Mouse (Mus musculus) cerebellum, postnatal 4 days (tissue): ENCODE data around the gene Lcmt2.
"Not testable (repeated sequence)": the region's sequence is repeated elsewhere in the genome, so short reads cannot be mapped to it uniquely, and the experiment has no call there.

Experiments
- DNase-seq, 2 experiments: peaks; one replicate each; pipeline ENCODE4 v3.0.0; 2022; ENCODE audit warnings: low spot score in 2 of 2, mixed read lengths in 1 of 2

Gene Lcmt2

GRCm38 (mm10) chr2:121140018-121140882 lies at the start of gene Lcmt2, which contains the start of gene Adal:
Lcmt2 (minus strand) TSS chr2:121140653.
Adal (plus strand) TSS chr2:121140428.
- DNase-seq, result peak; percentile 73 to 89

DNA sequence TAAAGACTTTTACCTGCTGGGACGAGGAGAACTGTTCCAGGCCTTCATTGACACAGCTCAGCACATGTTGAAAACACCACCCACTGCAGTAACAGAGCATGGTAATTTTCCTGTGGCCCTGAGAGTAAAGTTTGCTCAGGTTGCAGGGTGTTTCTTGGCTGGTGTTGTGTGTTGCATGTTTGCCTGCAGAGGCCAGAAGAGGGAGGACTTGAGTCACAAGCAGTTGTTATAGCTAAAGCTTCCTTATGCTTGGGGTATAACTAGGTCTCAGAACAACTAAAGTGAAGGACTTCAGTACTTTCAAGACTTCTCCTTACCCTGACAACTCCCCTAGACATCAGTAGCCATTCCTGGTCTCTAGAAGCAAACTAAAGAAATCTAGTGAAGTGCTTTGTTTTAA lies 48.1 kb upstream of the Lcmt2 start:
- no peak for DNase-seq

- DNase-seq, result no peak
These were observed 43.7 kb upstream of the Lcmt2 start for GRCm38 (mm10) chr2:121184142-121184541.

GRCm38 (mm10) chr2:121183431-121183830 lies 43.0 kb upstream of the Lcmt2 start:
- DNase-seq, result no peak

DNA sequence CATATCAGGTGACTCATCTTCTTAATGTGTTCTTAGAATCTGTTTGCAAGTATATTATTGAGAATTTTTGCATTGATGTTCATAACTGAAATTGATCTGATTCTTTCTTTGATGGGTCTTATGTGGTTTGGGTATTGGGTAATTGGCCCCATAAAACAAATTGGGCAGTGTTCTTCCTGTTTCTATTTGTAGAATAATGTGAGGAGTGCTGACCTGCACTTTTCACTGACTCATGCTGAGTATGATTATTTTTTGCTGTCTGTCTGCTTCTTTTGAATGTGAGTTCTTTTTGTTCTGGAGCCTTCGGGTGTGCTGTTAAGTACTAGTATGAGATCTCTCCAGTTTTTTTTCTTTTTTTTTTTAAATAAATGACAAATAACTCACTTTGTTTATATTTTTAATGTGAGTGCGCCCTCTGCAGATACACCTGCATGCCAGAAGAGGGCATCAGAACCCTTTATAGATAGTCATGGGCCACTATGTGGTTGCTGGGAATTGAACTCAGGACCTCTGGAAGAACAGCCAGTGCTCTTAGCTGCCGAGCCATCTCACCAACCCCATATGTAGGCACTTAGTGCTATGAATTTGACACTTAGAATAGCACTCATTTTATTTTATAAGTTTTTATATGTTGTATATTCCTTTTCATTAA lies 38.5 kb upstream of the Lcmt2 start:
- DNase-seq, result no peak

- DNase-seq, result peak; percentile 76 to 86
These were observed 30.7 kb upstream of the Lcmt2 start, which contains the start of gene Zscan29 for GRCm38 (mm10) chr2:121170980-121171742. Zscan29 (minus strand) TSS chr2:121171125.

GRCm38 (mm10) chr2:121170481-121170971 lies 30.1 kb upstream of the Lcmt2 start, which contains the start of gene Tubgcp4:
Tubgcp4 (plus strand) TSS chr2:121170654.
- DNase-seq, result no peak

- peak in 1 of 2 experiments; percentile 8 for DNase-seq
These were observed 29.4 kb upstream of the Lcmt2 start for GRCm38 (mm10) chr2:121169902-121170301.

DNA sequence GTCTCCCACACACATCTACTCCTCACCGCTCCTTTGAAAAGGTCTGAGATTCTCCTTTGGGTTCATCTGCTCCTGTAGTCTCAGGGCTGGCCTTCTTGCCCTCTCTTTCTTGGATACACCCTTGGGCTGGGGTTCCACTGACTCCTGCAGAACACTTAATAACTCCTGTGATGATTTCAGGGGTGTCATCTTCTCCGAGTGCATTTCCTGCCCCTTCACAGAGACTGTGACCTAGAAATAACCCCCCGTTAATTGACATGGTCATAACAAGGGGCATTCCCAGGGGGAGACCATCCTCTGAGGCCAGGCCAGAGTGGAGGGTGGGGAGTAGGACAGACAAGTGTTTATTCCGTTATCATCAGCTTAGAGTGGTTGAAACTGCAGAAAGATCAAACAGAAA lies 28.7 kb upstream of the Lcmt2 start:
- no peak for DNase-seq

DNA sequence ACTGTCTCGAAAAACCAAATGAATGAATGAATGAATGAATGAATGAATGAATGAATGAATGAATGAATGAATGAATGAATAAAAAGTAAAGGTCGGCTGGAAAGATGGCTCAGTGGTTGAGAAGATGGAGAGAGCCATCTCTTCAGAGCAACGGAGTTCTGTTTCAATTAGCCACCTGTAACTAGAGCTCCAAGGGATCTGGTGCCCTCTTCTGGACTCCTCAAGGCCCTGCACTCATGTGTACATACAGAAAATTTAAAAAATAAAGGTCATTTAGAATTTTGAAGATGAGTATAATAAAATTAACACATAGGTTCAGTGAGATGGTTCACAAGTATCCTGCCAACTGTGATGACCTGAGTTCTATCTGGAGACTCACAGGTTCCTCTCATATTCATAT lies 12.6 kb upstream of the Lcmt2 start:
- DNase-seq, result no peak

DNA sequence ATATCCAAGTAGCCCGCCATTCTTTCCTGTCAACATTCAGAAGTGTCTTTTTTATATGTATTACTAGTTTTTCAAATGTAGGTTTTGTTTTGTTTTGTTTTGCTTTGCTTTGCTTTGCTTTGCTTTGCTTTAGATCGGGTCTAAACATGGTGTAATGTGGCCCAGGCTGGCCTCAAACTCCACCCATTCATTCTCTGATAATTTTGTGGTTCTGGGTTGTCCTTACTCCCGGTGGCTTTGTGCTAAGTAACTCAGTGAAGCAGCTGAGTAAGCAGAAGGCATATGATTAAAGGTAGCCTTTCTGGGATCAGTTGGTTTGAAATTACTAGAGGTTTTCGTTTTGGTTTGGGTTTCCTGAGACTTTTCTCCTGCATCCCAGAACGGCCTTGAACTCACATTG lies 9.2 kb upstream of the Lcmt2 start:
- no peak for DNase-seq

DNA sequence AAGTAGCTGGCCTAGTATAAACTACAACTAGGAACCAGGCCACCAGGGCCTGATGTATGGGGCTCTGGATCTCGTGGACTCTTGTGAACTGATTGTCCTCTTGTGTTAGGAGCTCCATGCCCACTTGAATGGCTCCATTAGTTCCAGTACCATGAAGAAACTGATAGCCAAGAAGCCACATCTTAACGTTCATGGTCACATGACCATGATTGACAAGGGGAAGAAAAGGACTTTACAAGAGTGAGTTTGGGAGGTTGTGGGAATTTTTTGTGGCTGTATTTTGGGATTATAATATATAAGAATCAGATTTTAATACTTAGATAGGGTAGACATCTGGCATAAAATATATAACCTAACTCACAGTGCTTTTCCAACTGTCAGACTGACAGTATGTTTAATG lies 2.0 kb upstream of the Lcmt2 start:
- no peak for DNase-seq

DNA sequence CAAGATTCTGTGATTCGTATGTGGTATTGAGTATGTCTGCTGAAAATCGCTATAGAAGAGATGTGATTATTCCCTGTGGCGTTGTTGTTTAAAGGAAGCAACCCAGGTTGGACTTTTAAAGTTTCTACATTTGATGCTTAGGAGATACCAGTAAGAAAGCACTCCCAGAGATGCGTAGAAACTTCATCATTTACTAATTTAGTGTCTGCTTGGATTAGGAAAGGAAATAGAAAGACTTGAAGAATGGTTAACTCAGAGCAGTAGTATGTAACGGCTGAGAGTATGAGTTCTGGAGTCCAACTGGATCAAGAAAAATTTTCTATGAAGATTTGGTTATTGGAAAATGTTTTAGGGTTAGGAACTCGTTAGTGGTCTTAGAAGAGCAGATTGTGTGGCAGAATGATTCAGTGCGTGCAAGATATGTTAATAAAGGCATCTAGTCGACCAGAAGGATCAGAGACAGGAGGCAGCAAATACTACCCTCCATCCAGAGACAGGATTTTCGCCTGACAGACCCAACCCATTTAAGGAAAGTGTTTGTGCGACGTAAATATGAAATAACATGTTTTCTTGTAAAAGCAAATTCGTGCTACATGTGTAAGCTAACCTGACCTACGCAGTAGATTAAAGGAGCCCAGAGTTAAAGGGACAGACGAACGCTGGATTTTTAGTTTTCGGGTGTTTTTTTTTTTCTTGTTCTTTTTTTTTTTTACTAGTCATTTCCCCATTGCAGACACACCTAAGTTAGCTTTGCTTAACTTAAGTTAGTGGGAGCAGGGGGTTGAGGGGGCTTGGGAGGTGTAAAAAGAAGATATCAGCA lies 973 bp upstream of the Lcmt2 start:
- no peak for DNase-seq

GRCm38 (mm10) chr2:121139266-121140017 lies 1.0 kb downstream of the Lcmt2 start:
- DNase-seq, result peak; percentile 35 to 49

GRCm38 (mm10) chr2:121137371-121137770 lies 3.1 kb downstream of the Lcmt2 start:
- DNase-seq, result no peak

- no peak for DNase-seq
These were observed 7.6 kb downstream of the Lcmt2 start for GRCm38 (mm10) chr2:121132822-121133221.

GRCm38 (mm10) chr2:121128865-121129620 lies 11.4 kb downstream of the Lcmt2 start:
- DNase-seq, result no peak

- DNase-seq, result no peak
These were observed 12.9 kb downstream of the Lcmt2 start for GRCm38 (mm10) chr2:121127536-121127935.

DNA sequence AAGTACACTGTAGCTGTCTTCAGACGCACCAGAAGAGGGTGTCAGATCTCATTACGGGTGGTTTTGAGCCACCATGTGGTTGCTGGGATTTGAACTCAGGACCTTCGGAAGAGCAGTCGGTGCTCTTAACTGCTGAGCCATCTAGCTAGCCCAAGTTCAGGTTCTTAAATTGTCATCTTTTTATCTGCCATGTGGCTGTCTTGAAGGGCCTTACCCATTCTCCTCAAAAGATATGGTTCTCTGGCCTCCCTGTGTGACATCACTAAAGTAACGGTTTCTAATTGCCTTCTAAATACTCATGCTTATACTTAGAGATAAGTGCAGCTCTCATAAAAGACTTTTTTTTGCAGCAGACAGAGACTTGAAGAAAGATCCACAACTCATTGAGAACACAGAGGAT lies 14.2 kb downstream of the Lcmt2 start:
- not testable (repeated sequence) for DNase-seq

GRCm38 (mm10) chr2:121119260-121119659 lies 21.2 kb downstream of the Lcmt2 start:
- no peak for DNase-seq
